Mouse (Mus musculus) spleen, adult 12 weeks (tissue): ENCODE measurements at regions not wholly inside any gene's neighbourhood (a gene's known extent, or its start where the extent isn't known, plus 50 kb on each side); places are given as distances from the start of the nearest gene placed in this dataset.
"Not testable (repeated sequence)": the region's sequence is repeated elsewhere in the genome, so short reads cannot be mapped to it uniquely, and the experiment has no call there.

Source experiments
- DNase-seq: peaks from one replicate; pipeline ENCODE4 v3.0.0; 2022; ENCODE audit warnings: low spot score

- no peak for DNase-seq
Observed at GRCm38 (mm10) chr2:100918122-100918521, 706.4 kb upstream of the Rag2 start.

GRCm38 (mm10) chr2:100919537-100920212 lies 704.8 kb upstream of the Rag2 start:
- no peak for DNase-seq

- not testable (repeated sequence) for DNase-seq
Observed at GRCm38 (mm10) chr2:100948632-100949031, 675.9 kb upstream of the Rag2 start.

DNA sequence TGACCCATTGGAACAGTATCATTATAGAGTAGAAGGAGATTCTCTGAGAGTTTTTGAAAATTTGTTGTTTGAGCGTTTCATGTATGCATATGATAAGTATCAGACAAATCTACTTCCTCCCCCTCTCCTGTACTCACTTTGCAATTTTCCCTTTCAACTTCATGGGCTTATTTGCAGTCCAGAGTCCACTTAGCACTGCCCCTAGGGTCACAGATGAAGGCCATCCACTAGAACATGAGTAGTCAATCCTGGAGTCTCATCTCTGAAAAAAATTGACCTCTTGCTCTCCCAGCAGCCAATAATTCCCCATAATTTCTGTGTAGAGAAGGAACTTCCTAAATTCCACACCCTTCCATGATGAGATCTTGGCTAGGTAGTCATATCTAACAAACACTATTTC lies 665.1 kb upstream of the Rag2 start:
- DNase-seq: no peak

GRCm38 (mm10) chr2:100964584-100964983 lies 659.9 kb upstream of the Rag2 start:
- DNase-seq: no peak

DNA sequence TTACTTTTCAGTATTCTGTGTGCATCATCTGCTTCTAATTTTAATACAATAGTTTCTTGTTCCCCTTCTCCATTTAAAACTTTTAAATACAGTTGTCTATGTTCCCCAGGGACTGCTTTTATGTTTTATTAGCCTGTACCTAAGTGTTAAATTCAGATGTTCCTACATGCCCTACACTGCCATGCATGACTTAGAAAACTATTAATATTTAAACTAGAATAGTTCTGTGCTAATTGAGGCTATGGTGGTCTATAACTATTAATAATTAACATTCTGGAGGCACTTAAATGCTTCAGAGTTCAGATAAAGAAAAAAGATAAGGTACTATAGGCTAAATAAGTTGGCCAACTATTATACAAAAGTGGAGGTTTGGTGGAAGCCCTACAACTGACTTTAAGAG lies 647.3 kb upstream of the Rag2 start:
- DNase-seq: no peak

DNA sequence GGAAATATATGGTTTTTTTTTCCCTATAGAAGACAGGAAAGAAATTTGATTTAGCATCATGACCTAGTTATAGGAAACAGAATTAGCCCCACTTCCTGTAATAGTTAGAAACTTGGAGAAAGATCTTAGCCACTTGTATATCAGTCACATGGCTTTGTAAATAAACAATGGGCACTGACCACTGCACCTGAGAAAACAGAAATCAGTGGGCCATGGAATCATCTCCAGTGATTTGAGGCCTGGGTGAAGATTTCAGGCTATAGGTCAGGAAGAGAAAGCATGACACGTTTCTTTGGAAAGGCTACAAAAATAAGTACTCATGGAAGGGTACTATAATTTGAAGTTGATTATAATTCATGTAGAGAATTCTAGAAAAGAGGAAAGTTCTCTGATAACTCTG lies 642.2 kb upstream of the Rag2 start:
- DNase-seq: no peak

DNA sequence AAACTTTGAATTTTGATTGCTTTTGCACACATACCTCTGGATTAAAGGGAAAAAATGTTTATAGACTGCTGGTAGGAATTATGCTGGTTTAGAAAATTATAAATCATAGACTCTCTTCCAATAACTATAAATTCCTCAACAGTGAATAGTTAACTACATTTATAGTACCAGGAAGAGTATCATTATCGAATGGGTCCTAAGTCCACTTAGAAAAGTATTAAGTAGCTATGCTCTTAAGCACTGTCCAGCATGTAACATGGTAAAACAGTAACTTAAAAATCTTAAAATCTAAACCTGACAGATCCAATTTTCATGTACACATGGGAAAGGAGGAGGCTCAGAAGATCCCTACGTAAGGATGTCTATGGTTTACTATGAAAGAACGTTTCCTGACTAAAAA lies 609.2 kb upstream of the Rag2 start:
- DNase-seq: no peak

DNA sequence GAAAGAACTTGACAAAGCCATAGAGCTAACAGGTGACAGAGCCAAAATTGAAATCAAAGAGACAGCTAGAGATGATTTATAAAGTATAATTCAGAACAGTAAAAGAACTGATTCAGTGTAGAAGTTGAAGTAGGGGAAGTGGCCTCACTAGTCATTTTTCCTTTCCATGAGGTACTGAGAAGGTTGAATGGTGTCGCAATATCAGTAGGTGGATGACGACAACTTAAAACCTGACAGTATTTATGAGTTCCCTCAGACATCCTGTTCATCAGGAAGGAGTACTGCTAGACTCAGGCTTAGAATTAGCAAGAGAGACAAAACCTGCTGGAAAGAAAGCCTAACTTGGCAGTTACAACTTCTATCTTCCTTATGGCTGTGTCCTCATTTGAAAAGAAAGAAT lies 605.1 kb upstream of the Rag2 start:
- no peak for DNase-seq

DNA sequence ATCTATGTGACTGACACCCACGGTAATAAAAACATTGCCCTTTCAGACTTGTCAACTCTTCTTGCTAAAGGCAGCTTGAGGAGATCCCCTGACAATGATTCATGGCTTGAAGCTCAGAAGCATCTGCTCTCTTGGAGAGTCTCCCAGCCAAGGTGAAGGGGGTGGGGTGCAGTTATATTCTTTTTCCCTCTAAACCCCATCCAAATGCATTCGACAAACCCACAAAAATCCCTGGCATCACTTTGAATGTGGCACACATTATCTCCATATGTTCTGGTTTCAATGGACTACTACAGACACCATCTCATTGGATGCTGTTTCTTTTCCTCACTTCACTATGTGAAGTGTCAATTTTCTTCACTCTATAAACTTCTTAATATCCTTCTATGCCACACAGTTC lies 603.0 kb upstream of the Rag2 start:
- DNase-seq: no peak

DNA sequence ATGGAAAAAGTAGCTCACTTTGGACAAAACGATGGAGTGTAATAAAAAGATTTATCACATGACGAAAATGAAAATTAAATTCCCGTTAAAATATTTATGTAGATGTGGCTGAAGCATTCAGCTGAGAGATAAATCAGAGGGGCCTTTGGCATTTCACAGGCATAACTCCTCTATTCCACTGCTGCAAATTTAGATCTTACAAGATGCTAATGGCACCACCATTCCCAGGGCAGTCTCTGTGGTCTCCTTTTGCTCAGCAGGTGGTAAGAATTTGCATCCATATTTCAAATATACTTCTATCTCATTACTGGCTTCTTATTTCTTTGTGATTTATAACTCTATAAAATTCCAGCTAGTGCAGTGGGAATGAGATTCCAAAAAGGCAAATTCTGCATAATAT lies 581.5 kb upstream of the Rag2 start:
- DNase-seq: no peak

DNA sequence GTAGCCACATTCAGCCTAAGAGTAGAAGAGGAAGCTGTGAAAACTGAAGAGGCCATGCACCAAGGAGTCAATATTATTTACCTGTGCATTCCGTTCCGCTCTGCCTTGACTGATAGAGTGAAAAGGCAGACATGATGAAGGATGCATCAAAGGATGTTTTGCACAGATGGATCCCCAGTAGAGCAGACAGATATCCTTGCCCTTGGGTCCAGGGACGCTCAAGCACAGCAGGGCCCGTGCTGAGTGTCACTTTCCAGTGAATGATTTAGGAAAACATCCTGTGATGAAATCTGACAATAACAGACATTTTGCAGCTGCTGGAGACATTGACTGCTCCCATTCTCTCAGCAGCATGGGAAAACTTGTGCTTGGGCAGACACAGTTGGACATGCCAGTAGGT lies 561.6 kb upstream of the Rag2 start:
- no peak for DNase-seq

GRCm38 (mm10) chr2:101074990-101075389 lies 549.5 kb upstream of the Rag2 start:
- no peak for DNase-seq

- no peak for DNase-seq
Observed at GRCm38 (mm10) chr2:101080231-101080630, 544.3 kb upstream of the Rag2 start.

DNA sequence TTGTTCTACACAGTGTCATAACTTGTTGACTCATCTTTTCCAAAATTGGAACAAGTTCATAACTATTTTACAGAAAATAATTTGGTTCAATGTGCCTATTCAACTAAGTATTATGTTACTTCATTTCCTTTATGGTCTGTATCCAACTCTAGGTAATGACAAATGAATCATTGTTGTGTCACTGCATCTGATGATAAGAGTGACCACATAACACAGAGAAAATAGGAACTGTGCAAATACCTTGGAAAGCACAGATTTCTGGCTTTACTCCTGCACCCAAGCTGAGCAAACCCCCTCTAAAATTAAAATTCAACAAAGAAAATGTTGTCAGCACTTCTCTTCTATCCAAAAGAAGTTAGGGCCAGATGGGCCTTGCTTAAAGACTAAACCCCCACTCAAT lies 540.7 kb upstream of the Rag2 start:
- DNase-seq: no peak

GRCm38 (mm10) chr2:101084648-101085047 lies 539.9 kb upstream of the Rag2 start:
- DNase-seq: no peak

DNA sequence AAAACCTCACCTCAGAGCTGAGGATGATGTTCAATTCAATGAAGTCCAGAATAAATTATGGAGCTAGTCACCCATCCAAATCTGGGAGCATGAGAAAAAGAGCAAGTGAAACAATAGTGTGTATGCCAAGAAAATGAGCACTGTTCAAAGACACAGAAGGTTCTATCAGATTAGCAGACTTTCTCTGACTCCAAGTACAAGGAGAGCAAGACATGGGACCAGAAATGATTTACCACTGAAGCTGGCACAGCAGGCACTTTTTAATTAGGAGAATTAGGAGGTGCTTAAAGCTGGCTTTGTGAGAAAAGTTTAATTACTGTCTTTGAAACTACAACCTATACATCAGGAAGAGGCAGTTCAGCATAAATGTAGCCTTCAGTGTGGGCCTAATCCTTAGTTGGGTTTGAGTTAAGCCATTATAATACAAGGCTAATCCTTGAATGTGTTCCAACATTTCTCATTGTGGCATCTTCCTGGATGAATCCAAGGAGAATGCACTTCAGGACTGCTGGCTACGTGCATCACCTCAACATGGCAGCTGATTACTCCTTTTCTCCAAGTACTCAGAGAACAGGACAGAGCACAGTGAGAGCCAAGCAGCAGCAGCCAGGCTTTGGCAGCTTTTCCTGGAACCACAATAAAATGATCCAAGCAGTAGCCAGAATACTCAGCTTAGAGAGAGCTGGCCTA lies 517.2 kb upstream of the Rag2 start:
- DNase-seq: no peak

- no peak for DNase-seq
Observed at GRCm38 (mm10) chr2:101136867-101137266, 487.7 kb upstream of the Rag2 start.

- no peak for DNase-seq
Observed at GRCm38 (mm10) chr2:101139931-101140330, 484.6 kb upstream of the Rag2 start.

DNA sequence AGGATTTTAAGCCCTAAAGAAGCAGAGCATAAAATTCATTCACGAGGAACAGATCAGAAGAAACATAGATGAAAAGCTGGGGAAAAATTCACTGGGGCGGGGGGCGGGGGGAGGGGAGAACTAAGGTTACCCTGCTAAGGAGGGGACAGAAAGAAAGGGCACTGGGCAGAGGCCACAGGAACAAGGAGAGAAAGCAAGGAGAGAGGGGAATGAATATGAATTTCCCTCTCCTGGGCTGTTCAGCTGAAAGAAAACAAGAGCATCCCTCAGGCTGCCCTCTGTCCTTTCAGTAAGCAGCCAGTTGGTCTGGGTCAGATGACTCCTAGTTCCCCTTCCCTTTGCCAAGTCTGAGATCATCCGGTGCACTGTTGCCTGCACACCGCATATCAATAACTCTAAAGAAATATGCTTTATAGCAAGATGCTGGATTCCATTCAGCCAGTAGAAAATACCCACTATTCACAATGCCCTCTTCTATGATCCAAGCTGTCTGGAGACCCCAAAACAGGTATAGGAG lies 467.7 kb upstream of the Rag2 start:
- no peak for DNase-seq

- no peak for DNase-seq
Observed at GRCm38 (mm10) chr2:101159276-101159675, 465.2 kb upstream of the Rag2 start.

- no peak for DNase-seq
Observed at GRCm38 (mm10) chr2:101165942-101166341, 458.6 kb upstream of the Rag2 start.

DNA sequence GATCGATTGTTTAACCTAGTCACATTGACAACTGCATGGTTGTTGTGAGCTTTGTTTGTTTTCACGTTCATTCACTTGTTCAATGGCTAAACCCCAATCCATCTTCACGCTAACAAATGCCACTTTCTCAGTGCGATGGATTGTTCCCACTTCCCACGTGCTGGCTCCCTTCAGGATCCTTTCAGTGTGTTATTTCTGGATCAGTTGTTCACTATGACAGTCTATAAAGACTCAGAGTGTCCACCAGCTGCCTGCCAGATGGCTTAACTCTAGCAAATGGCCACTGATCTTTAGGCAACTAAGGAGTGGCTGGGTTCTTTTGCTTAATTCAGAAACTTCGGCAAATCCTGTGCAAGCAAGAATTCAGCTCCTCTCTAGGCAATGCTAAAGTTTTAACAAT lies 451.7 kb upstream of the Rag2 start:
- DNase-seq: no peak

GRCm38 (mm10) chr2:101175124-101175523 lies 449.4 kb upstream of the Rag2 start:
- DNase-seq: no peak
